ENCODE assay signal across 7 mouse cellular contexts in genomic region chr11:44622023-44622731, GRCm38 (mm10). TPM values are rescaled to one million over a fixed set of nuclear protein-coding genes. Genes with fewer than 3 reads are reported as not detected.
DNase-seq lines count a peak whose midpoint lies in the region; ATAC-seq and TF ChIP-seq lines count a peak whose summit lies in the region.

No protein-coding gene starts in this region.

- no peaks in the 10 kb centered on the region for H3K9me3 ChIP-seq in ES-E14 (ENCODE audit: control insufficient read depth, insufficient read depth, low read depth, low read length)

- peak overlapping the region; percentile 8 to 10; a peak in 2 of 4 replicates for H3K4me3 ChIP-seq in ES-E14 (ENCODE audit: insufficient read depth in 1 of 2, low read depth in 1 of 2, low read length in 2 of 2, poor library complexity in 1 of 2, severe bottlenecking in 1 of 2)

- no peak for TF ChIP-seq CTCF in brain, embryonic 14.5 days (IDR thresholded peaks at IDR 0.05; ENCODE audit: borderline replicate concordance, extremely low read depth, insufficient read depth, insufficient read length)

- TF ChIP-seq POLR2A in brain, embryonic 14.5 days (IDR thresholded peaks at IDR 0.05; ENCODE audit: borderline replicate concordance, extremely low read depth, insufficient read depth, insufficient read length, poor library complexity, severe bottlenecking) = no peak

- in situ Hi-C loops in ES-E14 (cut with MboI; ENCODE audit: low sequenced_read_pairs in 2 of 2, unreplicated experiment in 2 of 2) = no loop called here

- peaks cover 0 to 7% of the 10 kb centered on the region in 2 experiments; a peak in 1 of 4 replicates for H3K4me1 ChIP-seq in ES-E14 (ENCODE audit: control insufficient read depth in 2 of 2, insufficient read depth in 2 of 2, low read length in 2 of 2, poor library complexity in 1 of 2)

- no peak overlapping the region for H3K27ac ChIP-seq in ES-E14 (ENCODE audit: insufficient read depth, low read depth, low read length, poor library complexity, severe bottlenecking)

- ATAC-seq in activated CD4-positive, CD25-positive, alpha-beta regulatory T cell, adult 4 months = no peak
- ATAC-seq in inflammation-experienced regulatory T-cells, adult 6 months = no peak

- DNase-seq in ES-E14 (ENCODE audit: low read depth, low spot score) = no peak
- peak; percentile 78 for DNase-seq in brain, embryonic 14.5 days (ENCODE audit: low read depth)
- peak; percentile 61 for DNase-seq in gastrocnemius, adult 18-20 months (ENCODE audit: low spot score)
- peak; percentile 41 to 75 for DNase-seq in kidney, postnatal 36 days
- DNase-seq in frontal cortex, postnatal 25 days (ENCODE audit: low spot score in 2 of 2) = no peak

- no peaks in the 10 kb centered on the region for H3K36me3 ChIP-seq in ES-E14 (ENCODE audit: control insufficient read depth, insufficient read depth, low read length, poor library complexity, severe bottlenecking)

- H3K9ac ChIP-seq in ES-E14 (ENCODE audit: insufficient read depth, low read depth, low read length, poor library complexity, severe bottlenecking) = no peak overlapping the region

TF ChIP-seq in ES-E14, 5 proteins besides CTCF, POLR2A, EP300 and RAD21:
- TF ChIP-seq CHD2 (IDR thresholded peaks at IDR 0.05; ENCODE audit: low read depth, low read length) = no peak
- no peak for TF ChIP-seq ZNF384 (IDR thresholded peaks at IDR 0.05; ENCODE audit: low read depth, low read length)
- no peak for TF ChIP-seq HCFC1 (IDR thresholded peaks at IDR 0.05; ENCODE audit: borderline replicate concordance, insufficient read depth, low read length)
- no peak for TF ChIP-seq ZC3H11A (IDR thresholded peaks at IDR 0.05; ENCODE audit: borderline replicate concordance, low read depth, low read length)
- no peak for TF ChIP-seq MAFK (IDR thresholded peaks at IDR 0.05; ENCODE audit: insufficient read depth, low read depth, low read length)

RNA-seq across cellular contexts. Expression of gene Ebf1, which starts 5.1 kb away (rescaled TPM):
- 1.6 and 3.2 TPM in 2 replicates for total RNA-seq in ES-E14 (2012; rRNA removed)
- 33.8 and 53.1 TPM in 2 replicates for polyA plus RNA-seq in brain, embryonic 14.5 days (2012; rRNA removed)
- 1 to 10 TPM; 5.5 to 8.2 TPM for total RNA-seq in gastrocnemius, adult 18-20 months (2021)
- polyA plus RNA-seq in activated CD4-positive, CD25-positive, alpha-beta regulatory T cell, adult 4 months (2017; shearing (Covaris generic)) = 1 to 10 TPM in 1 of 2 experiments, under 1 TPM in 1; 0.48 to 4.5 TPM
- 1 to 10 TPM in 2 of 3 experiments, under 1 TPM in 1; 0.19 to 1.8 (median 1.8) TPM for polyA plus RNA-seq in inflammation-experienced regulatory T-cells, adult 6 months (2017; shearing (Covaris generic))

Comparison
In these comparisons a context has a peak if more than half of its experiments do, and no peak if none do; other contexts are left out.
1. DNase-seq: peak in brain, embryonic 14.5 days (single experiment), gastrocnemius, adult 18-20 months (single experiment) and kidney, postnatal 36 days (2 of 2); none in ES-E14 (single experiment) and frontal cortex, postnatal 25 days (0 of 2).